Mouse (Mus musculus) liver, embryonic 14.5 days (tissue): Measurements from ENCODE around the gene Dhrs9.
"Not testable (repeated sequence)": the region's sequence is repeated elsewhere in the genome, so short reads cannot be mapped to it uniquely, and the experiment has no call there.

Source experiments
- CTCF ChIP-seq: IDR thresholded peaks from 2 replicates; pipeline ENCODE4 v1.5.1; 2016; ENCODE audit warnings: antibody characterized with exemption, low read depth, control low read depth
- EP300 ChIP-seq: IDR thresholded peaks from 2 replicates; pipeline ENCODE4 v1.6.1; 2016; ENCODE audit warnings: antibody characterized with exemption, low read depth

GRCm38 (mm10) chr2:69331523-69331922 is 48.7 kb upstream of the Dhrs9 start:
- TF ChIP-seq CTCF, EP300: not testable (repeated sequence)
